Mouse (Mus musculus) gastrocnemius, adult 18-20 months (tissue): ENCODE data around the gene Ddb1. TPM values are rescaled to one million over a fixed set of nuclear protein-coding genes. Genes with fewer than 3 reads are reported as not detected.

ENCODE experiments used
- DNase-seq: peaks from one replicate; pipeline ENCODE4 v3.0.0; 2021; ENCODE audit warnings: low spot score
- total RNA-seq, 2 experiments: library from RNA; stranded (reverse); gene quantifications; 2 replicates each; pipeline ENCODE4 v1.2.3; 2021

The Ddb1 gene
- total RNA-seq, 2 experiments from 2014 or later = 127 to 132 TPM

- DNase-seq = no peak
Observed at GRCm38 (mm10) chr19:10590301-10590700, 14.8 kb upstream of the Ddb1 start.

- DNase-seq = no peak
Observed at GRCm38 (mm10) chr19:10591659-10592377, 13.3 kb upstream of the Ddb1 start.

GRCm38 (mm10) chr19:10598188-10598587 is 6.9 kb upstream of the Ddb1 start:
- no peak for DNase-seq

- no peak for DNase-seq
Observed at GRCm38 (mm10) chr19:10599648-10600047, 5.5 kb upstream of the Ddb1 start.

GRCm38 (mm10) chr19:10602247-10602769 is 2.8 kb upstream of the Ddb1 start:
- DNase-seq = no peak

- peak; percentile 83 for DNase-seq
Observed at GRCm38 (mm10) chr19:10602787-10603186, 2.3 kb upstream of the Ddb1 start.

- DNase-seq = no peak
Observed at GRCm38 (mm10) chr19:10603660-10604523, 1.2 kb upstream of the Ddb1 start.

GRCm38 (mm10) chr19:10604534-10604933 is 593 bp upstream of the Ddb1 start:
- no peak for DNase-seq

GRCm38 (mm10) chr19:10605901-10606622 is 935 bp downstream of the Ddb1 start:
- no peak for DNase-seq

GRCm38 (mm10) chr19:10608573-10609240 is 3.6 kb downstream of the Ddb1 start:
- DNase-seq = no peak

- DNase-seq = peak; percentile 16
Observed at GRCm38 (mm10) chr19:10634106-10634871, 29.2 kb downstream of the Ddb1 start, which contains the start of gene Vwce. Gene Vwce (plus strand): TSS chr19:10634213.

- DNase-seq = no peak
Observed at GRCm38 (mm10) chr19:10634872-10635318, 29.8 kb downstream of the Ddb1 start.

GRCm38 (mm10) chr19:10637840-10638239 is 32.7 kb downstream of the Ddb1 start:
- DNase-seq = no peak

- no peak for DNase-seq
Observed at GRCm38 (mm10) chr19:10640080-10640479, 35.0 kb downstream of the Ddb1 start.

- DNase-seq = no peak
Observed at GRCm38 (mm10) chr19:10640589-10641378, 35.7 kb downstream of the Ddb1 start.

- DNase-seq = no peak
Observed at GRCm38 (mm10) chr19:10645616-10646015, 40.5 kb downstream of the Ddb1 start.

- DNase-seq = no peak
Observed at GRCm38 (mm10) chr19:10648156-10648555, 43.0 kb downstream of the Ddb1 start.

- DNase-seq = no peak
Observed at GRCm38 (mm10) chr19:10656058-10656457, 50.9 kb downstream of the Ddb1 start.

GRCm38 (mm10) chr19:10657742-10658141 is 52.6 kb downstream of the Ddb1 start:
- DNase-seq = no peak
